Mouse (Mus musculus) erythroblast, embryonic 14.5 days (primary cell): ENCODE data around the gene Hyal3.

Experiments used
- GATA1 ChIP-seq: IDR thresholded peaks from 2 replicates; pipeline ENCODE4 v1.6.1; 2012; ENCODE audit warnings: low read length, inconsistent platforms, mixed read lengths
- TAL1 ChIP-seq: IDR thresholded peaks from 3 replicates; pipeline ENCODE4 v1.6.1; 2012; ENCODE audit warnings: low read length, inconsistent platforms, mixed read lengths

DNA sequence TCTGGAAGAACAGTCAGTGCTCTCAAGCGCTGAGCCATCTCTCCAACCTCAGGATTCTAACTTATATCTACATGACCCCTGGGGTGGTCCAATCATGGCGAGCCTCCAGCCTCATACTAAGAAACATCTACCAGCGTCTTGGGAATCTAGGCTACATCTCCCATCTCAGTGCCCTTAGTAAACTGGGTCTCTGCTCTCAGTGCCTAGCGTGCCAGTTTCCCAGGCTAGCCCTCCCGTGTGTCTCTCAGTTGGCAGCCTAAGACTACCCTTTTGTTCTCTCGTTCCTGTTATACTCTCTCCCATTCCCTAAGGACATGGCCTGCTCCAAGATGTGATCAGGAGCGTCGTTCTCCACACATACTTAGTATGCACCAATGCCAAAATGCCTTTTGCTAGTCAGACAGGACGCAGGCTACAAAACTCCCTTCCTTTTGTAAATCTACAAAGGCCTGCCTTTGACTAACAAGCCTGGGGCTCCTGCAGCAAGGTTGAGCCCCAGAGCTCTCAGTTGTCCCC lies 50.8 kb downstream of the Hyal3 start:
- TF ChIP-seq GATA1, result no peak
- TF ChIP-seq TAL1, result no peak
